Mouse (Mus musculus): ENCODE results near the gene 6820408C15Rik.
"Not testable (repeated sequence)": the region's sequence is repeated elsewhere in the genome, so short reads cannot be mapped to it uniquely, and the experiment has no call there.

6820408C15Rik gene

GRCm38 (mm10) chr2:152411471-152411870 lies 3.9 kb upstream of the 6820408C15Rik start:
- DNase-seq (ENCODE audit: low spot score), result peak; percentile 52

- DNase-seq (ENCODE audit: low spot score), result peak; percentile 43
Observed at GRCm38 (mm10) chr2:152412526-152413157, 2.7 kb upstream of the 6820408C15Rik start.

GRCm38 (mm10) chr2:152413158-152413764 lies 2.1 kb upstream of the 6820408C15Rik start:
- peak; percentile 59 for DNase-seq (ENCODE audit: low spot score)

GRCm38 (mm10) chr2:152413765-152414584 lies 1.4 kb upstream of the 6820408C15Rik start:
- DNase-seq (ENCODE audit: low spot score), result peak; percentile 61

GRCm38 (mm10) chr2:152414591-152415165 lies 709 bp upstream of the 6820408C15Rik start, which contains the start of gene Zcchc3:
Gene Zcchc3 (minus strand): TSS chr2:152415027.
- peak; percentile 96 for DNase-seq (ENCODE audit: low spot score)

- no peak for DNase-seq (ENCODE audit: low spot score)
Observed at GRCm38 (mm10) chr2:152415786-152416185, 399 bp downstream of the 6820408C15Rik start.

GRCm38 (mm10) chr2:152427493-152427892 lies 12.1 kb downstream of the 6820408C15Rik start:
- DNase-seq (ENCODE audit: low spot score), result peak; percentile 60

GRCm38 (mm10) chr2:152428481-152428880 lies 13.1 kb downstream of the 6820408C15Rik start:
- DNase-seq (ENCODE audit: low spot score), result not testable (repeated sequence)

GRCm38 (mm10) chr2:152436405-152436901 lies 21.1 kb downstream of the 6820408C15Rik start:
- no peak for DNase-seq (ENCODE audit: low spot score)

GRCm38 (mm10) chr2:152436983-152437860 lies 21.8 kb downstream of the 6820408C15Rik start:
- DNase-seq (ENCODE audit: low spot score), result peak; percentile 84

- DNase-seq (ENCODE audit: low spot score), result no peak
Observed at GRCm38 (mm10) chr2:152438963-152439362, 23.6 kb downstream of the 6820408C15Rik start.

- no peak for DNase-seq (ENCODE audit: low spot score)
Observed at GRCm38 (mm10) chr2:152439833-152440232, 24.4 kb downstream of the 6820408C15Rik start.

- no peak for DNase-seq (ENCODE audit: low spot score)
Observed at GRCm38 (mm10) chr2:152442322-152442721, 26.9 kb downstream of the 6820408C15Rik start.

GRCm38 (mm10) chr2:152443281-152443680 lies 27.9 kb downstream of the 6820408C15Rik start:
- no peak for DNase-seq (ENCODE audit: low spot score)

- DNase-seq (ENCODE audit: low spot score), result no peak
Observed at GRCm38 (mm10) chr2:152446642-152447041, 31.3 kb downstream of the 6820408C15Rik start.

- DNase-seq (ENCODE audit: low spot score), result no peak
Observed at GRCm38 (mm10) chr2:152447461-152447860, 32.1 kb downstream of the 6820408C15Rik start.

GRCm38 (mm10) chr2:152450241-152450640 lies 34.9 kb downstream of the 6820408C15Rik start:
- DNase-seq (ENCODE audit: low spot score), result peak; percentile 50

- no peak for DNase-seq (ENCODE audit: low spot score)
Observed at GRCm38 (mm10) chr2:152452101-152452781, 36.9 kb downstream of the 6820408C15Rik start.

- DNase-seq (ENCODE audit: low spot score), result no peak
Observed at GRCm38 (mm10) chr2:152459241-152459640, 43.9 kb downstream of the 6820408C15Rik start.

- DNase-seq (ENCODE audit: low spot score), result no peak
Observed at GRCm38 (mm10) chr2:152464570-152465150, 49.3 kb downstream of the 6820408C15Rik start, which contains the start of gene Defb23. Gene Defb23 (minus strand): TSS chr2:152464620.
